Mouse (Mus musculus): ENCODE results near the gene Upf3b.
A peak's percentile ranks its signal among the peaks of the same experiment; 100 is the strongest.
"Not testable (repeated sequence)": the region's sequence is repeated elsewhere in the genome, so short reads cannot be mapped to it uniquely, and the experiment has no call there.

Upf3b gene

GRCm38 (mm10) chrX:37110193-37110880 lies at the start of gene Upf3b:
Upf3b (minus strand) TSS chrX:37110322.
- peak; percentile 95 to 96 for DNase-seq (ENCODE audit: low spot score in 2 of 2)

- no peak for DNase-seq (ENCODE audit: low spot score in 2 of 2)
Observed at GRCm38 (mm10) chrX:37157839-37158238, 47.7 kb upstream of the Upf3b start.

- DNase-seq (ENCODE audit: low spot score in 2 of 2), result no peak
Observed at GRCm38 (mm10) chrX:37144954-37145353, 34.8 kb upstream of the Upf3b start.

DNA sequence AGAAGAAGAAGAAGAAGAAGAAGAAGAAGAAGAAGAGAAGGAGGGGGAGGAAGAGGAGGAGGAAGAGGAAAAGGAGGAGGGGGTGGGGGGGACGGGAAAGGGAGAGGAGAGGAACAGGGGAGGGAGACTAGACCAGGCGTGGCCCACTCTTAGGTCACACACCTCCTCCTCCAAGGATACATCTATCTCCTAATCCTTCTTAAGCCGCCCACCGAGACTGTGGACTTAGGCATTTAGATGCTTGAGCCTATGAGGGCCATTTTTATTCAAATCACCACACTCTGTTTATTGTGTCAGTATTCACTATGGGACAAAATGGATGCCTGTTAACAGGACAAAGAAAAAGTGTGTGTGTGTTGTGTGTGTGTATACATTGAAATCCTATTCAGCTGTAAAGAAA lies 34.4 kb upstream of the Upf3b start:
- not testable (repeated sequence) for DNase-seq (ENCODE audit: low spot score in 2 of 2)

GRCm38 (mm10) chrX:37141732-37142131 lies 31.6 kb upstream of the Upf3b start:
- no peak for DNase-seq (ENCODE audit: low spot score in 2 of 2)

GRCm38 (mm10) chrX:37126671-37127358 lies 16.7 kb upstream of the Upf3b start, which contains the start of gene Nkap:
Nkap (plus strand) TSS chrX:37126795.
- peak; percentile 82 to 84 for DNase-seq (ENCODE audit: low spot score in 2 of 2)

- no peak for DNase-seq (ENCODE audit: low spot score in 2 of 2)
Observed at GRCm38 (mm10) chrX:37125511-37125910, 15.4 kb upstream of the Upf3b start.

GRCm38 (mm10) chrX:37120212-37120611 lies 10.1 kb upstream of the Upf3b start:
- no peak for DNase-seq (ENCODE audit: low spot score in 2 of 2)

DNA sequence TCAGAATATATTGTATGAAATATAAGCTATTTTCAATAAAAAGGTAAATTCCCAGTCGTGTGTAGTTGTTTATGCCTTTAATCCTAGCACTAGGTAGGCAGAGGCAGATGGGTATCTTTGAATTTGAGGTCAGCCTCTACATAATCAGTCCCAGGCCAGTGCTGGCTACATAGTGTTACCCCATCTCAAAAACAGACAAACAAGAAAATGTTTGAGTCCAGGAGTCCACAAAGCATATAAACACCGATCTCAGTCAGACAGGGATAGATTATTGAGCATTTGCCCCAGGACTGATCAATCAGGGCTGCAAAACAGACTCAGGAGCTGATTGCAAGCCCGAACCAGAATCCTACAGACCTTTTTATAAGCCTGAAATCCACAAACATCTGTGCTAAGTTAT lies 9.5 kb upstream of the Upf3b start:
- DNase-seq (ENCODE audit: low spot score in 2 of 2), result no peak

DNA sequence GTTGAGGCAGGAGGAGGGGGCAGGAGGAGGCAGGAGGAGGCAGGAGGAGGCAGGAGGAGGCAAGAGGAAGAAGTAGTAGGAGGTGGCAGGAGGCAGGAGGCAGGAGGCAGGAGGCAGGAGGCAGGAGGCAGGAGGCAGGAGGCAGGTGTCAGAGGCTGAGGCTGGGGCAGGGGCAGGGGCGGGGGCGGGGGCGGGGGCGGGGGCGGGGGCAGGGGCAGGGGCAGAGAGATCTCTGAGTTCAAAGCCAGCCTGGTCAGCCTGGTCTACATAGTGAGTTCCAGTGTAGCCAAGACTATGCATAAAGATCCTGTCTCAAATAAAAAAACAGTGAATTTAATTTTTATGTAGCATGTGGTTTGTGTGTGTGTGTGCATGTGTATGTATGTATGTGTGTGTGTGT lies 7.0 kb upstream of the Upf3b start:
- no peak for DNase-seq (ENCODE audit: low spot score in 2 of 2)

GRCm38 (mm10) chrX:37110881-37111193 lies 715 bp upstream of the Upf3b start:
- DNase-seq (ENCODE audit: low spot score in 2 of 2), result no peak

- DNase-seq (ENCODE audit: low spot score in 2 of 2), result no peak
Observed at GRCm38 (mm10) chrX:37109526-37110192, 463 bp downstream of the Upf3b start.

GRCm38 (mm10) chrX:37103826-37104225 lies 6.3 kb downstream of the Upf3b start:
- DNase-seq (ENCODE audit: low spot score in 2 of 2), result no peak

DNA sequence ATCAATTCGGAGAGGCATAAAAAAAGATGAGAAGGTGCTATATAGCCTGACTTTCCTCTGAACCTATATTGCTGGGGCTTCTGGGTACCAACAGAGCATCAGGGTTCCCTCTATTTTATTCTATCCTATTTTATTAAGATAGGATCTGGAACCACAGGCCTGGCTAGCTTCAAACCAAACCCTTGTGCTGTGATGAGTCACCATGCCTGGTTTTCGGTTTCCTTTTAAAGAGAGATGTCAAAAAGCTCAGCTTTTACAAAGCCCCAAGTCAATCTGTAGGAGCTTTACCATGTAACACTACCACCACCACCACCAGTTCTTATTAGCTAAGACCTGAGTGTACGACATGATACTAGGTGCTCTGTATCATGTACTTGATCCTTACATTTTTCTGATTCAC lies 11.4 kb downstream of the Upf3b start:
- no peak for DNase-seq (ENCODE audit: low spot score in 2 of 2)

GRCm38 (mm10) chrX:37095106-37095768 lies 14.9 kb downstream of the Upf3b start:
- no peak for DNase-seq (ENCODE audit: low spot score in 2 of 2)

DNA sequence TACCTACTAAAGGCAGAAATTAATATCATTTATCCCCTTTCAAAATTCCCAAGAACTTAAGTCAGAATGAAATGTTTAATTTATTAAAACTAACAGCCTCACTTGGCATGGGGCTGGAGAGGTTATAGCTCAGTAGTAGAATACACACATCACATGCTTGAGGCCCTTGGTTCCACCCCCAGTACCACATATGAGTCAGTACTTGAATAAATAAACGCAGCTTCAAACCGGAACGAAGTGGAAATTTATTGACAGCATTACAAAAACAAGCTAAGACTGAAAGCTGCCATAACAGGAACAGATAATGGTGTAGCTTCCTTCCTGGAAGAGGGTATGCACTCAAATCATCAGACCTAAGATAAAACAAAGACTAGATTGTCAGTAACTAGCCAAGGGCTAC lies 18.7 kb downstream of the Upf3b start:
- no peak for DNase-seq (ENCODE audit: low spot score in 2 of 2)

DNA sequence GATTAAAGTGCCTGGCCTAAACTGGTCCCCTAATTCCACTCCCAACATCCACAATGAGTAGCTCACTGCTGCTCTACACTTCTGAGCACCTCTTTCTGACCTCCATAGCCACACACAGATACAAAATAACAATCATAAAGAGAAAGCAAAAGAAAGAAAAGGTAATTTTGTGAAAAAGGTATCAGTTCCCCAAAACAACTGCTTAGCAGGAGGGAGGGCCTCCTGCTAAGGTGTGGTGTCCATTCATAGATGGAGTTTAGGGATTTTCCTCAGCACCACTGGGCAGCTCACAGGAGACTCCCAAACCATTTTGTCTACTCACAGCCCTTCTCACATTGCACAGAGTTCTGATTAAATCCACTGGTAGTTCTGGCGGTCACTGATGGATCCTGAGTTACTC lies 21.3 kb downstream of the Upf3b start:
- DNase-seq (ENCODE audit: low spot score in 2 of 2), result no peak

GRCm38 (mm10) chrX:37085665-37086064 lies 24.5 kb downstream of the Upf3b start:
- DNase-seq (ENCODE audit: low spot score in 2 of 2), result no peak

DNA sequence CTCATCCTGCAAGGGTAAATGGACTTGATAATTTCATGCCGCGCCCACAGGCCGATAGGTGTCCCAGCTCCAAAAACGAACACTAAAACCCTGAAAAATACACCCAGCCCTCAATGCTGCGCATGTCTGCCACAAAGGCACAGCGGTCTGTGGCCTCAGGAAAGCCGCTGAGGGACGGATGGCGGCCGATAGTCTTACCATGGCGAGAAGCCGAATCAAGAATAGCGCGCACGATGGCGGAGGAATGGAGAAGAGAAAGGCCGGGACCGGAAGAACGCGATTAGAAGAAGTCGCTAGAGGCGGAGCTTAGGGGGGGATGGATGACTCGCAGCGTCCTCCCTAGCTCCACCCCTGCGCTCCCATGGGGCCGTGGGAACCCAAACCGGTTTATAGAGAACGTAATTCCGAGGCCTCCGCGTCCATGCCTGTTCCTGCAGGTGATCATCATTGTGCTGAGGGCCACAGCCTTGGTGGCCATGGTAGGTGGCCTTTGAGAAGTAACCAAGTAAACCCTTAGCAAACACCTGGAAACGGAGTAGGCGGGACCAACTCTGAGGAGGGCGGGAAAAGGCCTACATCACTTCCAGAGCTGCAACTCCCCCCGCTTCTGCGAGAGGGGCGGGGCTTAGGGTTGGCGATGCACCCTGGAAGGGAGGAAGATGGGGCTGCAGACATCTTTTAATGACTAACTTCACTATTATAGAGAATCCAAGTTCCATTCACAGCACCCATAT lies 25.0 kb downstream of the Upf3b start, which contains the start of gene Rpl39:
Gene Rpl39, minus strand, starts transcription at position 476 of the 734 bp plus-strand sequence.
- DNase-seq (ENCODE audit: low spot score in 2 of 2), result peak; percentile 88 to 90

DNA sequence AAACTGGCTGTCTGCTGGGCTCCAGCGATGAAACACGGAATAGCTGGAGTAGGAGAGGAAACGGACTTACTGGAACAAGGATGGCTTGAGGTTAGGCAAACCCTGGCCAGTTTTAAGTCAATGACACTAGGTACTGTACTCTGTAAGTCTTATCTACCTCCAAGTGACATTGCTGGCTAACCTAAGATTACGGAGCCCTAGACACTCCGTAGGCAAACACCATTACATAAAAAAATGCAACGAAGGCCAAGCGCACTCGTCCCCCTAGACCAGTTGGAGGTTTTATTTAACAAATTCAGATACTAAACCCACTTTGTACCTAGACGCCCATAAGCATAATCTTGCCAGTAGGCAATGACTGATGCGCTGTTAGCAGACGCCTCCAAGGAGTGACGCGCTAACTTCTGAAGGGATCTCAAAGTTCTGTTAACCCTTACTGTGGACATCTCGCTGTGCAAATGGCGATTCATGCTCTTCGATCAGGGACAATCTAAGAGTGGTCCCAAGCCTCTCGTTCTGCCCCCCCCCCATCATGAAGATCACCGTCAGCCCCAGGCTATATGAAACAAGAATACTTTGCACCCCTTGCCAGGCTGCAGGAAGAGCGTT lies 25.7 kb downstream of the Upf3b start:
- peak in 1 of 2 experiments; percentile 49 for DNase-seq (ENCODE audit: low spot score in 2 of 2)

DNA sequence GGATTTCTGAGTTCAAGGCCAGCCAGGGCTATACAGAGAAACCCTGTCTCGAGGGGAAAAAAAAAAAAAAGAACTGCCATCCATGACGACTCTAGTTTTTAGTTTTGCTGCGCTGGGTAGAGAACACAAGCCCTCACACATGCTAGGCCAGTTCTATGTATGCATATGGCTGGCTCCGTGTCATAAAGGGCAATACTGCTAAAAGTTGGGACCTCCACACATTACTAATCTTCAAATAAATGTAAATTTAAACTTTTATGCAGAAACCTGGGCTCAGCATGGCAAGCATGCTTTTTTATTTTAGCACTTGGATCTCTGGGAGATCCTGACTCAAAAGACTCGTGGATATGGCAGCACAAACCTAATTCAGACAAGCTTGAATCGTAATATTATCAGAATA lies 28.9 kb downstream of the Upf3b start:
- no peak for DNase-seq (ENCODE audit: low spot score in 2 of 2)
